Mouse (Mus musculus): Measurements from ENCODE around the gene Upk3a.

DNA sequence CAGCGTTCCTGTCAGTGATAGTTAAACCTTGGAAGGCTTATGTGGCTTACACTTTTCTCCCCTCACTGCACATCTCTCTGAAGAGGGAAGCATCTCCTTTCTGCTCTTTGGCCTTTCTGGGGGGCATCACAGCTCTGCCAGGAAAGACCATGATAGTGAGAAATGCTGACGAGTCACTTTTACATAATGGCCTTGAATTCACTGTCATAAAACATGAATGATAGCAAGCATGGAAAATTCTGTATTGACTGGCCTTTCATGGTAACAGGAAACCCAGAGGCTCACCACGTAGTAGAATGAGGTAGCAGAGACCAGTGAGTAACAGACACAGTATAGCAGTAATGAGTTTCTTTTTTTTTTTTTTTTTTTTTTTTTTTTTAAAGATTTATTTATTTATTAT is 37.2 kb downstream of the Upk3a start:
- TF ChIP-seq GATA1 (IDR thresholded peaks at IDR 0.05; ENCODE audit: low read length) = no peak
- no peak for TF ChIP-seq TAL1 (IDR thresholded peaks at IDR 0.05; ENCODE audit: low read length)

Data from erythroblast, embryonic 14.5 days (primary cell).